Mouse (Mus musculus): ENCODE measurements around the gene Dync1li2. TPM values are rescaled to one million over a fixed set of nuclear protein-coding genes. Genes with fewer than 3 reads are reported as not detected.

Gene Dync1li2
- polyA plus RNA-seq, 1 experiment, result 32.1 TPM

DNA sequence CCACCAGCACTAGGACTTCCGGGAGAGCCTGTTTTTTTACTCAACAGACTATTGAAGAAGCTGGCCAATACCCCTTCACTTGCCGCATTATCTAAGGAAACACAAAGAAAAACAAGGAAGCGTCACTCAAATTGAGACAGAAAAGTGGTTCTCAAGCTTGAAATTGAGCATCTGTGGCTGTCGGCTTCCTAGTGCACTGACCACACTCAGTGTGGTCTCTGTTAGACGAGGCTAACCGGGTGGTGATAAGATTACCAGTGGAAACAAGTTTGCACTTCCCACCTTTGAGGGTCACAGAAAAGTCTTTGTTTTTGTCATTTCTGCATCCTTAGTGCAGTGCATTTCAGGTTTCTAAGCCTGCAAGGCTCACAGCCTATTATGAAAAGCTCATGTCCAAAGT is 20.5 kb downstream of the Dync1li2 start:
- Histone ChIP-seq H3K4me3 (replicated peaks; ENCODE audit: extremely low read depth, low read depth, low read length) (no peak overlapping the region), H3K4me1 (ENCODE audit: control insufficient read depth, insufficient read depth, low read length) (peaks cover 2% of the 10 kb centered on the region; the same call in 1 of the 2 replicates)
- 58% methylated on average over 6 of the region's 6 CpGs for WGBS
- no peak for DNase-seq
- no peak for TF ChIP-seq CTCF (IDR thresholded peaks at IDR 0.05; ENCODE audit: insufficient read depth, low read length)
- TF ChIP-seq POLR2A (IDR thresholded peaks at IDR 0.05; ENCODE audit: borderline replicate concordance, extremely low read depth, low read depth, low read length), result no peak

DNA sequence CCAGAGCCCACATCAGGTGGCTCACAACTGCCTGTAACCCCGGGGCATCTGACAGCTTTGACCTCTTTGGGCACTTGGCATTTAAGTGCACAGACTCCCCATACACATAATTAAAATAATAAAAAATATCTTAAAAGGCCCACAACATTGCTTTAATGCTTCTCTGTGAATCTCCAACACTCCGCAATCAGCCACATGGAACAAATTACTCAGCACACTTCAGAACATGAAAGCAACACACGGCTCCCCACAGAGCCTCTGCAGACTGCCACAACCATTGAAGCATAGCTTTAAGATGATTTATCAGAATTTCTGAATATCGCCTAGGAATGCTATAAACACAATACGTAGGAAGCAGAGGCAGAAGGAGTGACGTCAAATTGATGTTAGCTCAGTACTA is 26.8 kb downstream of the Dync1li2 start:
- Histone ChIP-seq H3K4me1 (ENCODE audit: control insufficient read depth, insufficient read depth, low read length) (no peaks in the 10 kb centered on the region; the same call in 1 of the 2 replicates), H3K4me3 (replicated peaks; ENCODE audit: extremely low read depth, low read depth, low read length) (no peak overlapping the region)
- TF ChIP-seq CTCF (IDR thresholded peaks at IDR 0.05; ENCODE audit: insufficient read depth, low read length), result no peak
- no peak for TF ChIP-seq POLR2A (IDR thresholded peaks at IDR 0.05; ENCODE audit: borderline replicate concordance, extremely low read depth, low read depth, low read length)
- no peak for DNase-seq
- 83% methylated on average over 6 of the region's 6 CpGs for WGBS

- Histone ChIP-seq H3K4me1 (ENCODE audit: control insufficient read depth, insufficient read depth, low read length) (no peaks in the 10 kb centered on the region), H3K4me3 (replicated peaks; ENCODE audit: extremely low read depth, low read depth, low read length) (no peak overlapping the region)
- no peak for DNase-seq
- WGBS, result 60% methylated on average over 3 of the region's 3 CpGs
- TF ChIP-seq CTCF (IDR thresholded peaks at IDR 0.05; ENCODE audit: insufficient read depth, low read length), result no peak
Measured at GRCm38 (mm10) chr8:104414204-104414603, 28.6 kb downstream of the Dync1li2 start.

DNA sequence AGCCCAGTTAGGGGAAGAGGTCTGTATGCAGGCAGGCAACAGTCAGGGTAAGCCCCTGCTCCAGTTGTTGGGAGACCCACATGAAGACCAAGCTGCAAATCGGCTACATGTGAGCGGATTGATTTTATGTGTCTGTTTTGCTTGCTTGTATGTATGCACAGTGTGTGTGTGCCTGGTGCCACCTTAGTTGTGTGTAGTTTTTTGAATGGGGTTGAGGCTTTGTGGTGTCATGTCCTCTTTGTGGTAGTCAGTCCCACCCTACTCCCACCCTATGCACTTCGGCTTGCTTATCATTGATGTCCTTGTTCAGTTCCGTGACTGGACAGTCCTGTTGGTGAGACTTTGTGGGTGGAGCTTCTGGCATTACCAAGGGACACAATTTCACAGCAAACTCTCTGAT is 29.1 kb downstream of the Dync1li2 start:
- TF ChIP-seq CTCF (IDR thresholded peaks at IDR 0.05; ENCODE audit: insufficient read depth, low read length), result no peak
- TF ChIP-seq POLR2A (IDR thresholded peaks at IDR 0.05; ENCODE audit: borderline replicate concordance, extremely low read depth, low read depth, low read length), result no peak
- WGBS, result 61% methylated on average over 4 of the region's 4 CpGs
- Histone ChIP-seq H3K4me1 (ENCODE audit: control insufficient read depth, insufficient read depth, low read length) (no peaks in the 10 kb centered on the region), H3K4me3 (replicated peaks; ENCODE audit: extremely low read depth, low read depth, low read length) (no peak overlapping the region)
- DNase-seq, result no peak

GRCm38 (mm10) chr8:104412805-104413532 is 29.9 kb downstream of the Dync1li2 start:
- WGBS, result 45% methylated on average over 7 of the region's 7 CpGs
- no peak for TF ChIP-seq POLR2A (IDR thresholded peaks at IDR 0.05; ENCODE audit: borderline replicate concordance, extremely low read depth, low read depth, low read length)
- Histone ChIP-seq H3K4me3 (replicated peaks; ENCODE audit: extremely low read depth, low read depth, low read length) (no peak overlapping the region), H3K4me1 (ENCODE audit: control insufficient read depth, insufficient read depth, low read length) (no peaks in the 10 kb centered on the region)
- DNase-seq, result no peak

DNA sequence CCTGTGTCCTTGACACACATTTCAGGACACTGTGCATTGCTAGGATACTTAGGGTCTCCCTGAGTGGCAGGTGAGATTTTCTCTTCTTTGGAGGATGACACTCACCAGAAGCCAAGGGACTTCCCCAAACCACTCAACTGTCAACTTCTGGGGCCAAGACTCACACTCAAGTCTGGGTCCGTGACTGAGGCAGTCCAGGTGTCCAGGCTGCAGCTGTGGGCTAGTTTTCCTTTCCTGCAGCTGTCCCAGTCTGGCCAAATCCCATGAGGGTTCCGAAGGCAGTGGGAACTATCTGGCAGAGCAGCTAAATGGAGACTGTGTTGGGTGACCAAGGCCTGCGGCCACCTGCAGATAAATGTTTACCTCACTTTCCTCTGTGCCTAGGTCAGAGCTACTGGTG is 30.9 kb downstream of the Dync1li2 start:
- 74% methylated on average over 3 of the region's 3 CpGs for WGBS
- no peak overlapping the region for H3K4me3 ChIP-seq (replicated peaks; ENCODE audit: extremely low read depth, low read depth, low read length)
- no peak for TF ChIP-seq POLR2A (IDR thresholded peaks at IDR 0.05; ENCODE audit: borderline replicate concordance, extremely low read depth, low read depth, low read length)
- no peak for TF ChIP-seq CTCF (IDR thresholded peaks at IDR 0.05; ENCODE audit: insufficient read depth, low read length)
- H3K4me1 ChIP-seq (ENCODE audit: control insufficient read depth, insufficient read depth, low read length), result no peaks in the 10 kb centered on the region
- no peak for DNase-seq

GRCm38 (mm10) chr8:104411468-104411867 is 31.4 kb downstream of the Dync1li2 start:
- TF ChIP-seq POLR2A (IDR thresholded peaks at IDR 0.05; ENCODE audit: borderline replicate concordance, extremely low read depth, low read depth, low read length) (no peak), CTCF (IDR thresholded peaks at IDR 0.05; ENCODE audit: insufficient read depth, low read length) (no peak)
- Histone ChIP-seq H3K4me3 (replicated peaks; ENCODE audit: extremely low read depth, low read depth, low read length) (no peak overlapping the region), H3K4me1 (ENCODE audit: control insufficient read depth, insufficient read depth, low read length) (no peaks in the 10 kb centered on the region)
- no peak for DNase-seq
- 92% methylated on average over 3 of the region's 3 CpGs for WGBS

DNA sequence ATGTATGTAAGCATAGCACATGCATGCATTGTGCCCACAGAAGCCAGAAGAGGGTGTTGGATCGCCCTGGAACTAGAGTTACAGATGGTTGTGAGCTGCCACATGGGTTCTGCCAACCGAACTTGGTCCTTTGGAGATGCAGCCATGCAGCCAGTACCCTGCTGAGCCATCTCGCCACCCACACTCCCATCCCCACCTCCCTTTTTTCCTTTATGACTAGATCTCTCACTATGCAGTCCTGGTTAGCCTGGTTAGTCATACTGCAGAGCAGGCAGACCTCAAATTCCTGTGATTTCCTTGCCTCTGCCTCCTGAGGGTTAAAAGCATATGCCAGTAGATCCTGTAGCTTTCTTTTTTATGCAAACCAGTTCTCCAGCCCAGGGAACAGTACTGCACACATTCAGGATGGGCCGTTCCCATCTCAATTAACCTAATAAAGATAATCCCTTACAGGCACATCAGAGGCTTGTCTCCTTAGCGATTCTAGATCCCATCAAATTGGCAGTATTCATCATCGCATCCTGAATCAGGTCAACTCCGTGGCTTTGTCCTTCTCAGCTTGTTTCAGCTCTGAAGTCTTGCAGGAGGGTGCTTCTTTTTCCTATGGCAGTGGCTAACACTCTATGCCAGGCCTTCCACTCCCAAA is 32.1 kb downstream of the Dync1li2 start:
- H3K4me3 ChIP-seq (replicated peaks; ENCODE audit: extremely low read depth, low read depth, low read length), result no peak overlapping the region
- TF ChIP-seq POLR2A (IDR thresholded peaks at IDR 0.05; ENCODE audit: borderline replicate concordance, extremely low read depth, low read depth, low read length) (no peak), CTCF (IDR thresholded peaks at IDR 0.05; ENCODE audit: insufficient read depth, low read length) (no peak)

GRCm38 (mm10) chr8:104408328-104409110 is 34.3 kb downstream of the Dync1li2 start:
- H3K4me3 ChIP-seq (replicated peaks; ENCODE audit: extremely low read depth, low read depth, low read length), result no peak overlapping the region
- H3K4me1 ChIP-seq (ENCODE audit: control insufficient read depth, insufficient read depth, low read length), result no peaks in the 10 kb centered on the region
- 72% methylated on average over 7 of the region's 7 CpGs for WGBS
- TF ChIP-seq POLR2A (IDR thresholded peaks at IDR 0.05; ENCODE audit: borderline replicate concordance, extremely low read depth, low read depth, low read length) (no peak), CTCF (IDR thresholded peaks at IDR 0.05; ENCODE audit: insufficient read depth, low read length) (no peak)
- DNase-seq, result no peak

More for the DNA sequence above, 32.1 kb downstream of the Dync1li2 start:
- WGBS, result 78% methylated on average over 7 of the region's 7 CpGs
- no peaks in the 10 kb centered on the region for H3K4me1 ChIP-seq (ENCODE audit: control insufficient read depth, insufficient read depth, low read length)
- DNase-seq, result no peak
